Mouse (Mus musculus) thymus, postnatal 0 days (tissue): Measurements from ENCODE around the gene Mob3b. TPM values are rescaled to one million over a fixed set of nuclear protein-coding genes. Genes with fewer than 3 reads are reported as not detected.

Source experiments
- DNase-seq: peaks from one replicate; pipeline ENCODE4 v3.0.0-alpha.2; 2015; ENCODE audit warnings: low spot score
- polyA plus RNA-seq: library from polyadenylated mRNA; unstranded; fragments of >200 nt; fragmentation: Nextera tagmentation; extraction: Ambion mirVana; gene quantifications from 2 replicates; pipeline ENCODE4 v1.2.1, GENCODE M21; 2015

Mob3b gene
- polyA plus RNA-seq, 1 experiment from 2014 or later = 6.2 TPM

GRCm38 (mm10) chr4:35005068-35005769, 152.1 kb downstream of the Mob3b start:
- DNase-seq = no peak

GRCm38 (mm10) chr4:35004473-35004872, 152.8 kb downstream of the Mob3b start:
- DNase-seq = peak; percentile 34

- DNase-seq = no peak
These were observed 153.5 kb downstream of the Mob3b start for GRCm38 (mm10) chr4:35003550-35004326.

- DNase-seq = no peak
These were observed 160.7 kb downstream of the Mob3b start for GRCm38 (mm10) chr4:34996616-34997015.

- DNase-seq = no peak
These were observed 163.7 kb downstream of the Mob3b start for GRCm38 (mm10) chr4:34993639-34993975.

- no peak for DNase-seq
These were observed 164.2 kb downstream of the Mob3b start for GRCm38 (mm10) chr4:34992866-34993638.

- DNase-seq = no peak
These were observed 165.1 kb downstream of the Mob3b start for GRCm38 (mm10) chr4:34991891-34992865.

- DNase-seq = no peak
These were observed 166.2 kb downstream of the Mob3b start for GRCm38 (mm10) chr4:34991116-34991515.

- DNase-seq = no peak
These were observed 166.6 kb downstream of the Mob3b start for GRCm38 (mm10) chr4:34990659-34991058.

- no peak for DNase-seq
These were observed 169.7 kb downstream of the Mob3b start for GRCm38 (mm10) chr4:34987568-34987967.

- no peak for DNase-seq
These were observed 170.2 kb downstream of the Mob3b start for GRCm38 (mm10) chr4:34987109-34987508.

- no peak for DNase-seq
These were observed 170.6 kb downstream of the Mob3b start for GRCm38 (mm10) chr4:34986647-34987046.

- DNase-seq = no peak
These were observed 172.9 kb downstream of the Mob3b start for GRCm38 (mm10) chr4:34984377-34984776.

GRCm38 (mm10) chr4:34983511-34983910, 173.8 kb downstream of the Mob3b start:
- DNase-seq = no peak

- DNase-seq = no peak
These were observed 175.7 kb downstream of the Mob3b start for GRCm38 (mm10) chr4:34981301-34982172.

GRCm38 (mm10) chr4:34980461-34981039, 176.7 kb downstream of the Mob3b start:
- no peak for DNase-seq

GRCm38 (mm10) chr4:34976916-34977702, 180.2 kb downstream of the Mob3b start:
- no peak for DNase-seq

GRCm38 (mm10) chr4:34976331-34976778, 180.9 kb downstream of the Mob3b start:
- DNase-seq = no peak

GRCm38 (mm10) chr4:34974795-34975194, 182.5 kb downstream of the Mob3b start:
- no peak for DNase-seq
